Mouse (Mus musculus) inflammation-experienced regulatory T-cells, adult 6 months (primary cell): ENCODE data around the gene Hdac4. TPM values are rescaled to one million over a fixed set of nuclear protein-coding genes. Genes with fewer than 3 reads are reported as not detected.

Source experiments
- ATAC-seq: one replicate; pipeline ENCODE4 v1.8.0; 2017
- polyA plus RNA-seq, 3 experiments: library from polyadenylated mRNA; unstranded; fragments of 100-300 nt; shearing (Covaris generic); gene quantifications; one replicate each; pipeline ENCODE4 v1.2.1; 2017

Hdac4 gene
- polyA plus RNA-seq, 3 experiments from 2014 or later = 42.9 to 75.8 (median 72.7) TPM

- ATAC-seq = no peak
Observed at GRCm38 (mm10) chr1:92098456-92098855, 97.0 kb downstream of the Hdac4 start.

- peak; percentile 79 for ATAC-seq
Observed at GRCm38 (mm10) chr1:92096991-92097525, 98.4 kb downstream of the Hdac4 start.

- ATAC-seq = no peak
Observed at GRCm38 (mm10) chr1:92092286-92092685, 103.2 kb downstream of the Hdac4 start.

- ATAC-seq = no peak
Observed at GRCm38 (mm10) chr1:92087821-92088220, 107.7 kb downstream of the Hdac4 start.

- ATAC-seq = no peak
Observed at GRCm38 (mm10) chr1:92087343-92087742, 108.2 kb downstream of the Hdac4 start.

- peak; percentile 16 for ATAC-seq
Observed at GRCm38 (mm10) chr1:92086841-92087240, 108.7 kb downstream of the Hdac4 start.

GRCm38 (mm10) chr1:92086277-92086813, 109.2 kb downstream of the Hdac4 start:
- peak; percentile 38 for ATAC-seq

GRCm38 (mm10) chr1:92084738-92085137, 110.8 kb downstream of the Hdac4 start:
- no peak for ATAC-seq

GRCm38 (mm10) chr1:92084004-92084403, 111.5 kb downstream of the Hdac4 start:
- no peak for ATAC-seq

- ATAC-seq = no peak
Observed at GRCm38 (mm10) chr1:92082837-92083541, 112.5 kb downstream of the Hdac4 start.

- no peak for ATAC-seq
Observed at GRCm38 (mm10) chr1:92082156-92082836, 113.2 kb downstream of the Hdac4 start.

- peak; percentile 88 for ATAC-seq
Observed at GRCm38 (mm10) chr1:92079982-92080537, 115.4 kb downstream of the Hdac4 start.

GRCm38 (mm10) chr1:92075312-92075711, 120.2 kb downstream of the Hdac4 start:
- no peak for ATAC-seq

GRCm38 (mm10) chr1:92074655-92075054, 120.8 kb downstream of the Hdac4 start:
- no peak for ATAC-seq

GRCm38 (mm10) chr1:92069932-92070677, 125.4 kb downstream of the Hdac4 start:
- ATAC-seq = no peak

GRCm38 (mm10) chr1:92069464-92069863, 126.0 kb downstream of the Hdac4 start:
- peak; percentile 49 for ATAC-seq

- ATAC-seq = peak; percentile 97
Observed at GRCm38 (mm10) chr1:92064307-92064706, 131.2 kb downstream of the Hdac4 start.

GRCm38 (mm10) chr1:92063271-92063670, 132.2 kb downstream of the Hdac4 start:
- ATAC-seq = no peak

GRCm38 (mm10) chr1:92061198-92062073, 134.1 kb downstream of the Hdac4 start:
- no peak for ATAC-seq

- no peak for ATAC-seq
Observed at GRCm38 (mm10) chr1:92060532-92061064, 134.9 kb downstream of the Hdac4 start.

- ATAC-seq = no peak
Observed at GRCm38 (mm10) chr1:92059571-92059970, 135.9 kb downstream of the Hdac4 start.
